Mouse (Mus musculus) brain, adult 2 months (tissue): ENCODE results near the gene Oat.

ENCODE experiments used
- DNase-seq: peaks from one replicate; pipeline ENCODE4 v3.0.0; 2011; ENCODE audit warnings: low read depth, low spot score

The Oat gene

DNA sequence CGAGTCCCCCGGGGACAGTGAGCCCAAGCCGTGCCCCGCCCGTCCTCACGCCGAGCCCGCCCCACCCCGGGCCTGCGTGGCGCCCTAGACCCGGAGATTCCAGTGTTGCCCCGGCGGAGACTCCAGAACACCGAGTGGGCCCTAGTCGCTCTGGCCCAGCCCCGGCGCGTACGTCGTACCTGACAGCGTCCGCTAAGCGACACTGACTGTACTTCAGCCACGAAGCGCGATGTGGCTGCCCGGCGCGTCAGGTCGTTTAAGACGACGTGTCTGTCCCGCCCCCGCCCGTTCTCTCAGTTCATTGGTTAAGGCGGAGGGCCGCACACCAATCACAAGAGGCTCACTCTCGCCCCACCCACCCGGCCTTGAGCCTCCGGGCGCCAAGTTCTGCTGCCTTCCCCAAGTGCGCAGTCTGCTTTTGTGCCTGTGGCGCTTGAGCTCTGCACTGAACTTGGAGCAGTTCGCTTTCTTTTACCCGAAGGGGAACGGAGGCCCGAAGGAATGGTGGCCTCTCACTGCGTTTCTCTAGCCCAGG lies at the start of gene Oat:
TSS of gene Oat (minus strand) at position 283 of the 535 bp plus-strand sequence.
- DNase-seq, result peak; percentile 99

GRCm38 (mm10) chr7:132624161-132624560 lies 48.0 kb upstream of the Oat start:
- DNase-seq, result no peak

DNA sequence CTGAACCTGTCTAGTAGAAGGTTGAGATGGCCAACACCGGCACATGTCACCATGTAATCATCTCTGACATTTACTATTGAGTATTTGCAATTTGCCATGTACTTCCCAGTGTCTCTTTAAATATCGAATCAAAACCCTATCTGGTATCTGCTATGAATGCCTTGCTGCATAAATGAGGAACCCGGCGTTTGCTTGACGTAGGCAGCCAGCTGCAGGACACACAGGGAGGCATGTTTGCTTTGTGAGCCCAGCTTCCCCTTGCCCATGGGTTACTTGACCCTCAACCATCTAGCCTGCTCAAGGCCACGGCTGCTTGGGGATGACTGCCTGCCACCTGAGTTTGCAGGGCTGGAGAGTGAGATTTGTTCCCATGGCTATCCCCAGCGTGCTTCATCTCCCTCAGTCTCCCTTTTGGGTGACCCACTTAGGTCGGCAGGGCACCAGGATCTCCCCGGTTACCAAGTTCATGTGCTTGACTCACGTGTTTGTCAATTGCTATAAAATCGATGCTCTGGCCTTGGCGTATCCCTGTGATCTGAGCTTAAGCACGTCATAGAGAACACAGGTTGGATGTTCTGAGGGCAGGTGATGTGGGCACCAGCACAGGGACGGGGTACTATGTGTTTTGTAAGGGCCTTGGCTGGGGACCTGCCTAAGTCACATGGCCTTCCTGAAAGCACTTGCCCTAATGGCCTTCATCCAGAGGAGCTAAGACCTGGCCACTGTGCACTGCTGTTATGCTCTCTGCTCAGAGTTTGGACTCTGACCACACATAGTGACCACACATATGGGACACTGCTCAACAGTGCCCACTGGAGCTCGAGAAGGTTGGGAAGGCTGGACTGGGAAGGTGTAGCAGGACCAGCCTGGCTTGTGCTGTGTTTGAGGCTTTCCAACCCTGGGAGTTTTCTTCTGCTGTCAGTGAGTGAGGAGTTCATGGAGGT lies 44.0 kb upstream of the Oat start:
- DNase-seq, result no peak

DNA sequence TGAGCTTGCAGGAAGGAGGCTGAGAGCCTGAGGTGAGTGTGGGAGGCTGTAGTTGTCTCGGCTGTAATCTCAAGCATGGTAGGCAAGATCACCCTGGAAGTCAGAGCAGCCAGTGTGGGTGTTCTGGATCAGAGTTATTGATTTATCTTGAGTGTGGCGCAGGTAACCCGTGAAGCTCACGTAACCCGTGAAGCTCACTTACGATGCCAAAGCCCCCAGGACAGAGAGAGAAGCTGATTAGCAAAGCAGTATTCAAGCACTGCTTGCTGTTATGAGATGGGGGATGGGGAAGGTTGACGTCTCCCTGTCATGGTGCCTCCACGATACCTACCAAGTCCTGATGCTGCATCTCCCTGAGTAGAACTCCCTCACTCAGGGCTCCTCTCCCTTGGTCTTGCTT lies 43.4 kb upstream of the Oat start:
- peak; percentile 12 for DNase-seq

DNA sequence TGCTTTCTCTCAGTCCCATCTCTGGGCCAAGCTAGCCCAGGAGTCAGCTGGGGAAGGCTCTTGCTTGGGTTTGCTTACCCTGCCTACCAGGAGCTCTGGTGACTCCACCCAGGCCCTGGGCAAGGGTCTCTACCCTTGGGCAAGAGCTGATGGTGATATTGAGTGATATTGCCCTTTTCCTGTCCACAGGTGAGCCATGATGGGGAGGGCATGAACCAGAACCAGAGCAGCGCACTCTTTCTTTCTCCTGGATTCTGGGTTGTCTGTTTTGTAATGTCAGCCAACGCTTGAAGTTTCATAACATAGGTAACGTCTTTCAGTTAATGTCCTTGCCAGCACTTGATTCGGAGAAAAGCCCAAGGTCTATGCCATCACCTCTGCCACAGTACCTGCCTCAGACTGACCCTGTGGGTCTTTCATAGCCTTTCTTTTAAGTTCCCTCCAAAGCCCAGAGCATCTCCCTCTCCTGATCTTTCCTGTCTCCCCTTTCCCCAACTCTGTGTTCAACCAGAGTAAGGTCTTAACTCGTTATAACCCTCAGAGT lies 40.9 kb upstream of the Oat start:
- DNase-seq, result no peak

GRCm38 (mm10) chr7:132616391-132616790 lies 40.2 kb upstream of the Oat start:
- no peak for DNase-seq

GRCm38 (mm10) chr7:132615346-132615745 lies 39.1 kb upstream of the Oat start:
- DNase-seq, result no peak

DNA sequence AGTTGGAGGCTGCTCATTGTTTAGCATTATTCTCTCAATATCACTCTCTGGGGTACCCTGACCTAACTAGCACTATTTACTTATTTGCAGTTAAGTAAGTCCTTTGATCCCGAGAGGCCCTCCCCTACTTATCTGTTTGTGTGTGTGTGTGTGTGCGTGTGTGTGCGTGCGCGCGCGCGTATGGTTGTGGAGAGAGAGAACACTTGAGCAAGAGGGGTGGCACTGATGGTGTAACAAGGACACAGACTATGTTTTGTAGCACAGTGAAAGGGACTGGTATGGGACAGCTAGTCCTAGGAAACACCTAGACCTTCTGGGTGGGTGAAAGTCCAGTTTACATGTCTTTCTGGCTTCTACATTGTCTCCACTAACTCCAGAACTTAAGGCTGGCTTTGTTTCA lies 35.3 kb upstream of the Oat start:
- no peak for DNase-seq

GRCm38 (mm10) chr7:132610468-132611318 lies 34.5 kb upstream of the Oat start, which contains the start of gene Lhpp:
TSS of gene Lhpp (plus strand) at chr7:132610638.
- peak; percentile 77 for DNase-seq

DNA sequence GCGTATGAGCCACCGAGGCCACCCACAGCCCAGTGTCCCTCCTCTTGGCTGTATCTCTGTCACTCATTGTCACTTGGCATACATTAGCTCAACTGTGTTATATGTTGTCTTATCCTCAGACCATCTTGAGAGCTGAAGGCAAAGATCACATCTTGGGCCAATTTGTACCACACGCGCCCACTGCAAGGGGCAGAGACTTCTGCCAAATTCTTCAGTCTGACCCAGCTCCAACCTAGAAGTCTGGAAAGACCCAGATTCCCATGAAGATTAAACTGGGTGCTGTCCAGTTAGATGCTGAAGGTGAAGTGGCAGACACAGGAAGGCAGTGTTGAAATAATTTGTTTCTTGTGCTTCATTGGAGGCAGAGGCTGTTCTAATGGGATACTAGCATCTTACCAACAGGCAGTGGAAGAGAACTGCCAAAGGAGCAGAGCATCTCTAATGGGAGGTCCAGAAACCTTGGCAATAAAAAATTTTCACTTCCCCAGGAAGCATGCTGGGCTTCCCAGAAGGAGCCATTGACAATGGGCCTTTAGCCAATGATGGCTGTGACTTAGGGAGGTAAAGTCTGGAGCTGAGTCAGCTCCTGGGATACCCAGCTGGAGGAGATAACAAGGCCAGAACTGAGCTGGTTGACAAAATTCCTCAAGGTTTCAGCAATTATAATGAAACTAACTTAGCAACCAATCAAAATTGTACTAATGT lies 32.3 kb upstream of the Oat start:
- no peak for DNase-seq

DNA sequence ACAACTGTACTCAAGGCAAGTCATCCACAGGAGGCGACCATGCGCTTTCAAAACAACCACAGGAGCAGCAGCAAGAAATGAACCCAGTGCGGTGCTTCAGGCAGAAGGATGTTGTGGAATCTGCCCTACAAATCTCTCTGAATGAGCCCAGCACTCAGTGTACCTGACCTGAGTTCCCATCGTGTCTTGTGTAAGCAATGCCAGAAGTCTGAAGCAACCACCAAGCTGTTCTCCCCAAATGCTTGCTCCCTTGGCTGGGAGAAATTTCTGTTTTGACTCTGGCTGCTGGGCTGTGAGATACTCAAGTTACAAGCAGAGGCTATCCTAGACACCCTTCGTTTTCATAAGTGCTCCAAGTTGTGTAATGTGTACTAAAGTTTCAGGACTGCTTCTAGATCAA lies 29.5 kb upstream of the Oat start:
- no peak for DNase-seq

- no peak for DNase-seq
These were observed 28.5 kb upstream of the Oat start for GRCm38 (mm10) chr7:132604720-132605119.

GRCm38 (mm10) chr7:132600926-132601325 lies 24.7 kb upstream of the Oat start:
- no peak for DNase-seq

GRCm38 (mm10) chr7:132600026-132600425 lies 23.8 kb upstream of the Oat start:
- no peak for DNase-seq

GRCm38 (mm10) chr7:132599071-132599975 lies 23.1 kb upstream of the Oat start, which contains the start of gene Nkx1-2:
TSS of gene Nkx1-2 (minus strand) at chr7:132599637.
- DNase-seq, result no peak

DNA sequence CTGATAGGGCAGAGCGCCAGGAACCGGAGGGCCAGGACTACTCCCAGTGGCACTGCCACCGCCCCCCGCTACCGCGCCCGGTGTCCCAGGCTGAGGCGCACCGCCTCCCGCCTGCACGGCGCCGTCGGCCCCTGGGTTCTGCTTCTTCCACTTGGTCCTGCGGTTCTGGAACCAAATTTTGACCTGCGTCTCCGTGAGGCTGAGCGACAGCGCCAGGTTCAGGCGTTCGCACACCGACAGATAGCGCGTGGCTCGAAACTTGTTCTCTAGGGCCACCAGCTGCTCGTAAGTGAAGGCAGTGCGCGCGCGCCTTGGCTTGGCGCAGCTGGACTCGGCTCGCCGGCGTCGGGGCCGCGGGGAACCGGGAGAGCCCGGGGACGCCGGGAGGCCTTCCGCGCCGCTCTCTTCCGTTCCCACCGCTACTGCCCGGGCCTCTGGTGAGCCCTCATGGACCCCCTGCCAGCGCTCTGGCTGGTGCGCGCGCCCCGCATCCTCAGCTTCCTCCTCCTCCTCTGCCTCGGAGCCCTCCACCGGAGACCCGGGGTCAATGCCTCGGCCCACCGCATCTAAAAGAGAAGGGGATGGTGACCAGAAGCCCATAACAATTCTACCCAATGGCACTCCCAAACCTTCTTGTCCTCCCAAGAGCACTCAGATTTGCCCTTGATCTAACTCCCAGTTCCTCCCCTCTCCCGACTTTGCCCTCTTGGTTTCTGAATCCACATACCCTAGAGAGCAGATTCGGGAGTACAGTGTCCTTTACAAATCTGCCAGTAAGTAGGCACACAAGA lies 21.2 kb upstream of the Oat start:
- peak; percentile 17 for DNase-seq

GRCm38 (mm10) chr7:132596557-132597250 lies 20.5 kb upstream of the Oat start:
- no peak for DNase-seq

DNA sequence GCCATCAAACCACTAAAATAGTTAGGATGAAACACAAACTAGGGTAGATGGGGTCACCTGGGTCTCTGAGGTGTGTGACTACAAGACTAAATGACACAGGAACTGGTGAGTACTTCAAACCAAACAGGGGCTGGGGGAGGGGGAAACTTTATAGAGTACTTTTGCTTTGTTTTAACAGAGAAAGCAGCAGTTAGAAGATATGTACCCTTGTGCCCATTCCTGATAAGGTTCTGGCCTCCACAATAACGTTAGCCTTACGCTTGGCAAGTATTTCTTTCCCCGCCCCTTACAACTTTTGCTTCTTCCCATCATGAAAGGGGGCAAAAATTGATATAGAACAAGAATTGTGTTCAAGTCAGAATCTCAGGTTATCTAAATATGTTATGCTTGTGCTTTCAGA lies 19.6 kb upstream of the Oat start:
- DNase-seq, result no peak

DNA sequence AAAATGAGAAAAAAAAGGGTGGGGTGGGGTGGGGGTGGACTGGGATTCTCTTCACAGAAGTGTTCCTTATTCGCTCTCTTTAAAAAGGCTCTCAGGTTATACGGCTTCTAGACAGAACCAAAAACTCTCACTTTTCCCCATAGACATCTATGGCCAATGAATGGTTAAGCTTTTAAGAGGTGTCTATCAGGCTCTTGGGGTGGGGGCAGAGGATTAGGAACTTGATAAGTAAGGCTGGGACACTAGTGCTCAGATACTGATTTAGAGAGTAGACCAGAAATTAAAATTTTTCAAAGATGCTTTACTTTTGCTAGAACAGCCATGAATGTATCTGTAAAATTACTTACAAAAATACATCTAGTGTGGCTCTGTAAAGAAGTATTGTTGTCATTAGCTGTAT lies 18.1 kb upstream of the Oat start:
- DNase-seq, result no peak
